Mouse (Mus musculus) kidney, postnatal 4 days (tissue): ENCODE measurements at regions not wholly inside any gene's neighbourhood (a gene's known extent, or its start where the extent isn't known, plus 50 kb on each side); places are given as distances from the start of the nearest gene placed in this dataset.

Experiments used
- DNase-seq, 2 experiments: peaks; one replicate each; pipeline ENCODE4 v3.0.0; 2021; ENCODE audit warnings: mixed read lengths in 2 of 2

GRCm38 (mm10) chr1:119187301-119187700 lies 133.9 kb upstream of the Gli2 start:
- no peak for DNase-seq

- DNase-seq: no peak
These were observed 133.4 kb upstream of the Gli2 start for GRCm38 (mm10) chr1:119186856-119187255.

- no peak for DNase-seq
These were observed 130.3 kb upstream of the Gli2 start for GRCm38 (mm10) chr1:119183558-119184270.

GRCm38 (mm10) chr1:119173030-119173756 lies 119.8 kb upstream of the Gli2 start:
- no peak for DNase-seq

- no peak for DNase-seq
These were observed 114.0 kb upstream of the Gli2 start for GRCm38 (mm10) chr1:119167443-119167842.

GRCm38 (mm10) chr1:119166286-119166685 lies 112.9 kb upstream of the Gli2 start:
- DNase-seq: no peak

- no peak for DNase-seq
These were observed 111.4 kb upstream of the Gli2 start for GRCm38 (mm10) chr1:119164811-119165210.

- no peak for DNase-seq
These were observed 110.4 kb upstream of the Gli2 start for GRCm38 (mm10) chr1:119163846-119164245.

- DNase-seq: no peak
These were observed 109.8 kb upstream of the Gli2 start for GRCm38 (mm10) chr1:119163114-119163740.

- DNase-seq: no peak
These were observed 108.3 kb upstream of the Gli2 start for GRCm38 (mm10) chr1:119161751-119162150.

- no peak for DNase-seq
These were observed 106.9 kb upstream of the Gli2 start for GRCm38 (mm10) chr1:119160354-119160753.

- no peak for DNase-seq
These were observed 103.8 kb upstream of the Gli2 start for GRCm38 (mm10) chr1:119157171-119157700.

GRCm38 (mm10) chr1:119153619-119154018 lies 100.2 kb upstream of the Gli2 start:
- DNase-seq: no peak

- peak; percentile 16 to 36 for DNase-seq
These were observed 99.4 kb upstream of the Gli2 start for GRCm38 (mm10) chr1:119152776-119153175.

GRCm38 (mm10) chr1:119147506-119147905 lies 94.1 kb upstream of the Gli2 start:
- DNase-seq: no peak

GRCm38 (mm10) chr1:119143808-119144207 lies 90.4 kb upstream of the Gli2 start:
- no peak for DNase-seq

GRCm38 (mm10) chr1:119129039-119129438 lies 75.6 kb upstream of the Gli2 start:
- no peak for DNase-seq

- DNase-seq: no peak
These were observed 72.1 kb upstream of the Gli2 start for GRCm38 (mm10) chr1:119125561-119125960.

GRCm38 (mm10) chr1:119124798-119125197 lies 71.4 kb upstream of the Gli2 start:
- DNase-seq: no peak

- DNase-seq: no peak
These were observed 70.6 kb upstream of the Gli2 start for GRCm38 (mm10) chr1:119124063-119124462.

GRCm38 (mm10) chr1:119123402-119123801 lies 70.0 kb upstream of the Gli2 start:
- DNase-seq: no peak

- no peak for DNase-seq
These were observed 69.6 kb upstream of the Gli2 start for GRCm38 (mm10) chr1:119122975-119123374.

- peak; percentile 36 to 44 for DNase-seq
These were observed 66.6 kb upstream of the Gli2 start for GRCm38 (mm10) chr1:119119863-119120569.
